Mouse (Mus musculus) frontal cortex, postnatal 36 days (tissue): Measurements from ENCODE around the gene Pgc.

Experiments
- DNase-seq, 2 experiments: peaks; one replicate each; pipeline ENCODE4 v3.0.0; 2022; ENCODE audit warnings: low spot score in 2 of 2

Gene Pgc

GRCm38 (mm10) chr17:47708972-47709371, 17.7 kb upstream of the Pgc start:
- DNase-seq: no peak

GRCm38 (mm10) chr17:47710036-47710435, 16.6 kb upstream of the Pgc start:
- no peak for DNase-seq

GRCm38 (mm10) chr17:47711883-47712282, 14.8 kb upstream of the Pgc start:
- no peak for DNase-seq

- no peak for DNase-seq
Observed at GRCm38 (mm10) chr17:47712889-47713571, 13.6 kb upstream of the Pgc start.

- DNase-seq: no peak
Observed at GRCm38 (mm10) chr17:47715037-47715436, 11.6 kb upstream of the Pgc start.

- DNase-seq: no peak
Observed at GRCm38 (mm10) chr17:47721183-47721582, 5.5 kb upstream of the Pgc start.

GRCm38 (mm10) chr17:47730633-47731575, 4.3 kb downstream of the Pgc start:
- no peak for DNase-seq

DNA sequence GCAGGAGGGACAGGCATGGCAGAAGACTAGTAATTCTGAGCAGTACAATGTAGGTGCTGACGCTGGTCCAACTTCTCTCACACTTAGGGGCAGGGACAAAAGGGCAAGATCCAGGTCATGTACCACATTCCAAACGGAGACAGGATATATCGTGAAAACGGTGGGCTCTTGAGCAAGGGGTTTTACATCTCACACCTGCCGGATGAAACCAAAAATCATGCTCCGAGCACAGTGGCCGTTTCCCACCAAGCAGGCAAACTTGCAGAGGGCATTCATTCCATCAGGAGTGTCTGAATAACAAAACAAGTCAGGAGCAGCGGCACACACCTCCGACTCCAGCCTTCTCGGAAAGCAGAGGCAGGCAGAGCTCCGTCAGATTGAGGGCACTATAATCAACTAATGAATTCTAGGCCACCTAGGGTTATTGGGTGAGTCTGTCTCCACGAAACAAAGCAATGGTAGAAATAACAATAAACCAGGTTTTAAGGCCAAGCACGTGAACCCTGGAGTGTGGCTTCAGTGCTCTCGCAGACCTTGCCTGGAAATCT, 9.0 kb downstream of the Pgc start:
- no peak for DNase-seq

GRCm38 (mm10) chr17:47736856-47737255, 10.2 kb downstream of the Pgc start, which contains the start of gene Tfeb:
Tfeb (plus strand) TSS chr17:47737030.
- peak; percentile 96 for DNase-seq

DNA sequence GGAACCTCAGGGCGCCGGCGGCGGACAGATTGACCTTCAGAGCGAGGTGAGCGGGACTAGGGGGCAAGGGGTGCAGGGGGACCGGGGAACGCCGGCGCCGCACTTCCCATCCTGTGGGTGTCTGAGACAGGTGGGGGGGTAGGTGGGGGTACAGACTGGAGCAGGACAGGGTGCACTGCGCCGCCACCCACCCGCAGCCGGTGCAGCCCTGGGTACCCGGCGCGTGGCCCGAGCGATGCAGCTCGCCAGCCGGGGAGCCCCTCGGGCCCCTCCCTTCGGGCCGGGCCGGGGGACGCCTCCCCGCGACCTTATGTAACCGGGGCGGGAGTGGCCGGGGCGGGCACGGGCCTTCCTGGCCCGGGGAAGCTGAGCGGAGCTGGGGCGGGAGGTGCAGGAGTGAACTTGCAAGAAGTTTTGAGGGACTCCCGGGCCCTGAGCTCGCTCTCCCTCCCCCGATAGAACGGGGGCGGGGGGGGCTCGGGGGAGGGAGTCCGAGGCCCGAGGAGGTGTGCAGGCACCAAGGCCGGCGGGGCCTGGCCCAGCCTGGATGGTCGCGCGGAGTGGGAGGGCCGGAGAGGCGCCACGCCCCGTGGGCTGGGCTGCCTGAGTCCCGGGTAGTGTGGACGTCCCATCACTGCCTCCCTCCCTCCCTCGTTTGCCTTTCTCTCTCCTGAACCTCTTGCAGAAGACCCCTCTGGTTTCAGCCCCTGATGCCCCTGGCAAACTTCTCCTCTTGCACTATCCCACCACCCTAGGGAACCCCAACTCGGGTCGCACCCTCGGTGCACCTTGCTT, 10.8 kb downstream of the Pgc start:
- DNase-seq: peak; percentile 61 to 62

GRCm38 (mm10) chr17:47738066-47738878, 11.6 kb downstream of the Pgc start:
- DNase-seq: peak in 1 of 2 experiments; percentile 15

- DNase-seq: no peak
Observed at GRCm38 (mm10) chr17:47738879-47739798, 12.5 kb downstream of the Pgc start.

- no peak for DNase-seq
Observed at GRCm38 (mm10) chr17:47740186-47740585, 13.5 kb downstream of the Pgc start.

GRCm38 (mm10) chr17:47742991-47743734, 16.5 kb downstream of the Pgc start:
- DNase-seq: no peak

GRCm38 (mm10) chr17:47744086-47744485, 17.4 kb downstream of the Pgc start:
- DNase-seq: no peak

DNA sequence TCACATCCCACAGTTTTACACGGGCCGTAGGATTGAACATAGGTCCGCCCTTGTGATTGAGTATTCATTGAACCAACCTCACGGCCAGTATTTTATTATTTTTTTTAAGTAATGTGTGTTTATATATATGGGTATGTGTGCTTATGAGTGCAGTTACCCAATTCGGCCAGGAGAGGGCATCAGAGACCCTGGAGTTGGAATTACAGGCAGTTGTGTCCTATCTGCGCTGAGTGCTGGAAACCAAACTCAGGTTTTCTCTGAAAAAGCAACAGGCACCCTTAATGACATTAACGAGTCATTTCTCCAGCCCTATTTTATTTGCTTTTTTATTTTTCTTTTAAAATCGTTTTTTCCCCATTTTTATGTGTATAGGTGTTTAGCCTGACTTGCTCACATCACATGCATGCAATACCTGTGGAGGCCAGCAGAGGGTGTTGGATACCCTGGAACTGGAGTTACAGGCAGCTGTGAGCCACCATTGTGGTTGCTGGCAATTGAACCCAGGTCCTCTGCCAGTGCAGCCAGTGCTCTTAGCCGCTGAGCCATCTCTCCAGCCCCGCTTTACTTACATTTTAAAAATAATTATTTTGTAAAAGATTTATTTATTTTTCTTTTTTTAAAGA, 18.2 kb downstream of the Pgc start:
- DNase-seq: no peak

- no peak for DNase-seq
Observed at GRCm38 (mm10) chr17:47748791-47749553, 22.3 kb downstream of the Pgc start.

- no peak for DNase-seq
Observed at GRCm38 (mm10) chr17:47749626-47750025, 23.0 kb downstream of the Pgc start.
